Mouse (Mus musculus) cerebellum, adult 11-12 months (tissue): ENCODE data around the gene Synpo2l.
"Not testable (repeated sequence)": the region's sequence is repeated elsewhere in the genome, so short reads cannot be mapped to it uniquely, and the experiment has no call there.

Experiments
- DNase-seq: peaks from one replicate; pipeline ENCODE4 v3.0.0; 2022

Synpo2l gene

GRCm38 (mm10) chr14:20668154-20668810 lies at the start of gene Synpo2l:
Gene Synpo2l (minus strand): TSS chr14:20668354.
- no peak for DNase-seq

- DNase-seq, result no peak
Measured at GRCm38 (mm10) chr14:20713832-20714231, 45.7 kb upstream of the Synpo2l start.

DNA sequence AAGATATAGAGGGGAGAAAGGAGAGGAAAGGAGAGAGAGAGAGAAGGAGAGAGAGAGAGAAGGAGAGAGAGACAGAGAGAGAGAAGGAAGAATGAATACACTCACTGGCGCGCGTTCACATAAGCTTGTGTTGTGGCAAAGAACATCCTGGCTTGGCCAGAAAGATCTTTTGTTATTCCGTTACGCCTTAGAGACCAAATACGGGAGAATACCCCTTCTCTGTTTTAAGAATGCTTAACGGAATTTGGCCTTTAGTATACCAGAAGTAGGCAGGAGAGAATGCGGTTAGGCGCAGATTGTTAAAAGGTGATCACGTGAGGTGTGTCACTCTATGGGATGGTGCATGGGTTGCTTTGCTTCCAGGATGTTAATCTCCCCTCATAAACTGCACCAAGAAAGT lies 40.1 kb upstream of the Synpo2l start:
- no peak for DNase-seq

- peak; percentile 90 for DNase-seq
Measured at GRCm38 (mm10) chr14:20707201-20708190, 39.3 kb upstream of the Synpo2l start, which contains the start of gene Zswim8. Gene Zswim8 (plus strand): TSS chr14:20707552.

DNA sequence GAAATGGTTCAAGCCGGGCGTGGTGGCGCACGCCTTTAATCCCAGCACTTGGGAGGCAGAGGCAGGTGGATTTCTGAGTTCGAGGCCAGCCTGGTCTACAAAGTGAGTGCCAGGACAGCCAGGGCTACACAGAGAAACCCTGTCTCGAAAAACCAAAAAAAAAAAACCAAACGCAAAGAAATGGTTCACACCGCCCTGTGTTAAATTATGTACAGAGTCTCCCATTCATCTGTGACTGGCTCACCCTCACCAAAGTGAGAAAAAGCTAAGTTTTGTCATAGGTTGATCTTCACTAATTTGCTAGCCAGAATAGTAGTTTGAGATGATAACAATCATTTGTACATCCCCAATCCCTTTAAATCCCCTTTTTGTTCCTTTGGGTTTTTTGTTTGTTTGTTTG lies 35.3 kb upstream of the Synpo2l start:
- not testable (repeated sequence) for DNase-seq

DNA sequence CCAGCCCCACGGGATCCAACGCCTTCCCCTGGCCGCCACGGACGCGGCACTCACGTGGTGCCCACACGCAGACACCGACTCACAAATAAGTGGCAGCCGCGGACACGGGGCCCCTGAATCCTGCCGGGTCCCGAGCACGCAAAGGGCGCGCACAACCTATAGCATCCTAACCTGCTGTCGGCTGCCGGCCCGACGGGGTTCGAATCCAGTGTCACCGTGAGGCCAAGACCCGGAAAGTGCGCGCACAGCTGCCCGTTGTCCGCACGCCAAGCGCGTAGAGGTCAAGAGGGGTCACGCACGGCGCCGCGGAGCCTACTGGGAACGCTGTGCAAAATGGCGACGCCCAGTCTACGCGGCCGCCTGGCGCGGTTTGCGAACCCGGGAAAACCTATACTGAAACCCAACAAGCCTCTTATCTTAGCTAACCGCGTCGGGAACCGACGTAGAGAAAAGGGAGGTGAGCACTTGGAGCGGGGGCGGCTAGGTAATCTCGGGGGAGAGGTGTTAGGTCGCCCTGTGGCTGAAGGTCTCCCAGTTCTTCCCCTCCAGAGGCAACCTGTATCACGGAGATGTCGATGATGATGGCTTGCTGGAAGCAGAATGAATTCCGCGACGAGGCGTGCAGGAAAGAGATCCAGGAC lies 34.7 kb upstream of the Synpo2l start, which contains the start of gene Chchd1:
TSS of gene Chchd1 (plus strand) at position 266 of the 641 bp plus-strand sequence.
- DNase-seq, result peak; percentile 87

GRCm38 (mm10) chr14:20702096-20702740 lies 34.1 kb upstream of the Synpo2l start:
- DNase-seq, result no peak

DNA sequence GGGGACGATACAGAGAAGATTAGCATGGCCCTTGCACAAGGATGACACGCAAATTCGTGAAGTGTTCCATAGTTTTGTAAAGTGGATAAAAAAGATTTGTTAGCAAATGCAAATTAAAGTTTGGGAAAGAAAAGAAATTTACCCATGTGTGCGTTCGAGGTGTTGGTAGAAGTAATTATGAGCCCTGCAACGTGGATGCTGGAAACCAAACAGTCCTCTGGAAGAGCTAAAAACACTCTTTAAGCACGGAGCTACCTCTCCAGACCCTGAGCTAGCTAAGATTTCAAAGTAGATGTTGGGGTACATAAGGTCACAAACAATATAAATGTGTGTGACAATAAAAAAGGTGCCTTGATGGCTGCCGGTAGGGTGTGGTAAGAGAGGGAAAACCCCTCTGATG lies 33.4 kb upstream of the Synpo2l start:
- DNase-seq, result no peak

DNA sequence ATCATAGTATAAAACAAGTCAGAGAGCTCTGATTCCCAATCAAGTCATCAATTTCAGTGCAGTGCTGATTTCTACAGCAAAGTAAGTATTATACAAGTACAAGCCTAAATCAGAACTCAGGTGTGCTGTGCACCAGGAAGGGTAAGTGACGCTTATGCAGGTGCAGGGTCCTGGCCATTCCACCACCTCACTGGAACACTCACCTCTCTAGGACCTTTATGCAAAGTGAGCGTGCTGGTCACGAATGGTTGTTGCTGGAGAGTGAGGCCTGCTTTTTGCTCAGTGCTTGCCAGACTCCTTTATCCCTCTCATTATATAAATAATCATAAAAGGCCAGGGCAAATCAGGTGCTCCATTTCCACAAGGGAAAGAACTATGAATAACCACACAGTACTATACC lies 32.2 kb upstream of the Synpo2l start:
- DNase-seq, result no peak

- DNase-seq, result no peak
Measured at GRCm38 (mm10) chr14:20698515-20698914, 30.4 kb upstream of the Synpo2l start.

GRCm38 (mm10) chr14:20696986-20697385 lies 28.8 kb upstream of the Synpo2l start:
- no peak for DNase-seq

DNA sequence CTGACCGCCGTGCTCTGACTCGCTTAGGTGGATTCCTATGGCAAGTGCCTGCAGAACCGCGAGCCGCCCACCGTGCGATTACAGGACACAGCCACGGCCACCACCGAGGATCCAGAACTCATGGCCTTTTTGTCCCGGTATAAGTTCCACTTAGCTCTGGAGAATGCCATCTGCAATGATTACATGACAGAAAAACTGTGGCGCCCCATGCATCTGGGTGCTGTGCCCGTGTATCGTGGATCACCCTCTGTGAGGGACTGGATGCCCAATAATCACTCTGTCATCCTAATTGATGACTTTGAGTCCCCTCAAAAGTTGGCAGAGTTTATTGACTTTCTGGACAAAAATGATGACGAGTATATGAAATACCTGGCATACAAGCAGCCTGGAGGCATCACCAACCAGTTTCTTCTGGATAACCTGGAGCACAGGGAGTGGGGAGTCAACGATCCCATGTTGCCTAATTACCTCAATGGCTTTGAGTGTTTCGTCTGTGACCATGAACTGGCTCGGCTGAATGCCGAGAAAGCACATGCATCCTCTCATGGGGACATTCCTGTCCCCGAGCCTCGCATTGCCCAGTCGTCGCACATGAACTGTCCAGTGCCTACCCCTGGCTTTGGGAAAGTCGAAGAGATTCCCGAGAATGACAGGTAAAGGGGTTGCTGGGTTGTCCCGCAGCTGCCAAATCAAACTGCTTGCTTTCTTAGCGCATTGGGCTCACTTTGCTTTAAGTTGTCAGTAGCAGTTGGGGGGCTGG lies 27.8 kb upstream of the Synpo2l start:
- DNase-seq, result peak; percentile 69

- DNase-seq, result peak; percentile 93
Measured at GRCm38 (mm10) chr14:20694884-20695760, 27.0 kb upstream of the Synpo2l start, which contains the start of gene Fut11. Gene Fut11 (plus strand): TSS chr14:20694968.

DNA sequence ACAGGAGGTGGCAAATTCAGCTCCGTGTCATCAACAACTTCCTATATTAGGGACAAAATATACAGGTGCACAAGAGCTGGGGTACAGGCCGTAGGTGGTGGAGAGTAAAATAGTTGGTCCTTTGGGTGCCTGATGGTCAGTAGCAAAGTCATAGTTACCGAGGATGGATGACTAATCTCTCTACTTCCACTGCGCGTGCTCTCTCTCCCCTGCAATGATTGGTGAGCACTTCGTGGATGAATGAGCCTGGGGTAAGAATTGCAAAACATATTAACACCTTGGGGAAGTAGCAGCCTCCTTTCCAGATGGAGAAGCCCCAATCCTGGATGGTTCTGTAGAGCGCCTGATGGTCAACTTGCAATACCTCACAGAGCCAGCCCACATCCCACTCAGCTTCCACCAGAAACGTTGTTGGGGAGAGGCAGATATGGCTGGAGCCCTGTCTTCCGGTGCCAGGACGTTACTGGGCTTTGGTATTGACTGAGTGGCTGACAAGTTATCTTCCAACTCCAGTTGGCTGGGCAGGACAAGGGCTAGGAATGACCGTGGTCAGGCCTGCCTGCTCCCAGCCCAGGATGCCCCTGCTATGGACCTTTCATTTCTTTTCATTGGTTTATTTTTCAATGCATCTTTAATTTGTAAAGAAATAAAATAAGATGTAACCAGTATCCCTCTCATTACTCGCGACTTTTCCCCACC lies 26.2 kb upstream of the Synpo2l start:
- DNase-seq, result no peak

- DNase-seq, result peak; percentile 45
Measured at GRCm38 (mm10) chr14:20693589-20694101, 25.5 kb upstream of the Synpo2l start.

- no peak for DNase-seq
Measured at GRCm38 (mm10) chr14:20691772-20692171, 23.6 kb upstream of the Synpo2l start.

DNA sequence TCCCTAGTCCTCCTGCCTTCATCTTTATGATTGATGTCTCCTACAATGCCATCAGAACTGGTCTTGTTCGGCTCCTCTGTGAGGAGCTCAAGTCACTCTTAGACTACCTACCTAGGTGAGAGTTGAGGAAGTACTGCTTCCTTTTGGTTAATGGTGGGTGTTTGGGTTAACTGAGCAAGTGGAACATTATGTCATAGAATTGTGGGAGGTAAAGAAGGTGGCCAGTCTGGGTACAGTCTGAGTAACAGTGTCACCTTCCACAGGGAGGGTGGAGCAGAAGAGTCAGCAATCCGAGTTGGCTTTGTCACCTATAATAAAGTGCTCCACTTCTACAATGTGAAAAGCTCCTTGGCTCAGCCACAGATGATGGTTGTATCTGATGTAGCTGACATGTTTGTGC lies 20.9 kb upstream of the Synpo2l start:
- no peak for DNase-seq

- no peak for DNase-seq
Measured at GRCm38 (mm10) chr14:20686576-20686975, 18.4 kb upstream of the Synpo2l start.

DNA sequence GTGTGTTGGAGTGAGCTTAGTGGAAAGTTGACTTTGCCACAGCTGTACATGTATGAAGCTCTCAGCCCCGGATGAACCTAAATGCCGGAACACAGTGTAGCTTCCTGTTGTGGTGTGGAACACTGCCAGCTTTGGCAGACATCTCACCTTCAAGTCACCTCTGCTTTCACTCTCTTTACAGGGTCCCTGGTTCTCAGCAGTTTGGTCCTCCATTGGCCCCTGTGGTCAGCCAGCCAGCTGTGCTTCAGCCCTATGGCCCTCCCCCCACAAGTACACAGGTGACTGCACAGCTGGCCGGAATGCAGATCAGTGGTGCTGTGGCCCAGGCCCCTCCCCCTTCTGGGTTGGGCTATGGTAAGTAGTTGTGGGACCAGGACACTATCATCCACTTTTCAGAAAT lies 14.3 kb upstream of the Synpo2l start:
- DNase-seq, result no peak

DNA sequence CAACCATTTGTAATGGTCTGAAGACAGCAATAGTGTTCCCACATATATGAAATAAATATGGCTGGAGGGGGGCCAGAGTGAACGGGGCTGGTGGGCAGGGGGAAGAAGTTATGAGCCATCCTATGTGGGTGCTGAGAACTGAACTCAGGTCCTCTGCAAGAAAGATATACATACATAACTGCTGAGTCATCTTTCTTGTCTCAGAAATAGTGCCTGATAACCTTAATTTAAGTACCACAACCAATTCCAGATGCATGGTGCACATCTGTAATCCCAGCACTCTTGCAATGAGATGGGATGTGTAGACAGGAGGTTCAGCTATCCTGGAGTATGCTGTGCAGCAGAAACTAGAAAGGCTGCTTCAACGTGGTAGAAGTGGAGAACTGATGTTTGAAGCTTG lies 13.6 kb upstream of the Synpo2l start:
- no peak for DNase-seq
